1 mouse cellular context compared by ENCODE assay signal in genomic region chr7:80919647-80920008, GRCm38 (mm10).
TF ChIP-seq lines count a peak whose summit lies in the region.

No protein-coding gene starts in this region.

TF ChIP-seq in MEL, 35 proteins besides CTCF, POLR2A, EP300 and RAD21:
- TF ChIP-seq CHD1 (IDR thresholded peaks at IDR 0.05; ENCODE audit: low read depth, low read length) (no peak), E2F4 (IDR thresholded peaks at IDR 0.05; ENCODE audit: borderline replicate concordance, low read depth, low read length) (no peak), MXI1 (IDR thresholded peaks at IDR 0.05; ENCODE audit: low read depth, low read length) (no peak), JUND (IDR thresholded peaks at IDR 0.05; ENCODE audit: low read depth, low read length) (no peak), USF1 (IDR thresholded peaks at IDR 0.05; ENCODE audit: low read depth, low read length) (no peak), MAFK (IDR thresholded peaks at IDR 0.05; ENCODE audit: borderline replicate concordance, low read depth, low read length) (no peak), MYC (IDR thresholded peaks at IDR 0.05; ENCODE audit: low read depth, low read length) (no peak), MYB (IDR thresholded peaks at IDR 0.05; ENCODE audit: low read depth, low read length) (no peak), TAL1 (IDR thresholded peaks at IDR 0.05; ENCODE audit: low read length) (no peak), RCOR1 (IDR thresholded peaks at IDR 0.05; ENCODE audit: low read depth, low read length) (no peak), GATA1 (IDR thresholded peaks at IDR 0.05; ENCODE audit: low read depth, low read length) (no peak), ZKSCAN1 (IDR thresholded peaks at IDR 0.05; ENCODE audit: low read depth, low read length) (no peak), USF2 (IDR thresholded peaks at IDR 0.05; ENCODE audit: borderline replicate concordance in 1 of 2, insufficient read depth in 1 of 2, low read depth in 1 of 2, low read length in 2 of 2) (no peak), POLR2AphosphoS5 (IDR thresholded peaks at IDR 0.05; ENCODE audit: borderline replicate concordance, low read depth, low read length) (no peak), KAT2A (conservative IDR thresholded peaks at IDR 0.05; ENCODE audit: low read depth, low read length) (no peak), ELF1 (IDR thresholded peaks at IDR 0.05; ENCODE audit: low read depth, low read length) (no peak), SIN3A (IDR thresholded peaks at IDR 0.05; ENCODE audit: low read length) (no peak)
